Comparison of ENCODE assay signal across 8 mouse cellular contexts in genomic region chr5:145205041-145205440, GRCm38 (mm10). TPM values are rescaled to one million over a fixed set of nuclear protein-coding genes. Genes with fewer than 3 reads are reported as not detected.
A peak's percentile ranks its signal among the peaks of the same experiment; 100 is the strongest.
DNase-seq lines count a peak whose midpoint lies in the region; ATAC-seq lines count a peak whose summit lies in the region.

No protein-coding gene starts in this region.

- H3K9me3 ChIP-seq in heart, embryonic 12.5 days (replicated peaks): peaks cover 3% of the 10 kb centered on the region; the same call in 1 of the 2 replicates
- no peaks in the 10 kb centered on the region for H3K9me3 ChIP-seq in hindbrain, embryonic 14.5 days (ENCODE audit: control insufficient read depth, low read length)
- H3K9me3 ChIP-seq in midbrain, embryonic 11.5 days (ENCODE audit: control insufficient read depth, low read length): no peaks in the 10 kb centered on the region

- peaks cover 25% of the 10 kb centered on the region for H3K36me3 ChIP-seq in heart, embryonic 12.5 days
- H3K36me3 ChIP-seq in hindbrain, embryonic 14.5 days (replicated peaks; ENCODE audit: control insufficient read depth, insufficient read depth): peaks cover 13% of the 10 kb centered on the region
- no peaks in the 10 kb centered on the region for H3K36me3 ChIP-seq in midbrain, embryonic 11.5 days (ENCODE audit: control insufficient read depth, insufficient read depth, low read length)

- 4% methylated on average over 9 of the region's 9 CpGs for WGBS in heart, embryonic 12.5 days
- 24% methylated on average over 9 of the region's 9 CpGs for WGBS in hindbrain, embryonic 14.5 days
- WGBS in midbrain, embryonic 11.5 days: 26% methylated on average over 9 of the region's 9 CpGs

- H3K27me3 ChIP-seq in heart, embryonic 12.5 days (replicated peaks): no peaks in the 10 kb centered on the region
- no peaks in the 10 kb centered on the region for H3K27me3 ChIP-seq in hindbrain, embryonic 14.5 days (ENCODE audit: control insufficient read depth, insufficient read depth, low read length)
- no peaks in the 10 kb centered on the region for H3K27me3 ChIP-seq in midbrain, embryonic 11.5 days (ENCODE audit: control insufficient read depth, insufficient read depth, low read length)

- intact Hi-C loops in heart, postnatal 36 days (cut with DNase I): loop anchor here (2.0 kb wide), 1 partner anchor 26 kb away; the partner anchor contains the start of gene Zfp655

- H3K4me2 ChIP-seq in heart, embryonic 12.5 days: peak overlapping the region; percentile 72
- peak overlapping the region; percentile 66 for H3K4me2 ChIP-seq in hindbrain, embryonic 14.5 days (replicated peaks)
- peak overlapping the region; percentile 49 for H3K4me2 ChIP-seq in midbrain, embryonic 11.5 days

- H3K27ac ChIP-seq in heart, embryonic 12.5 days (ENCODE audit: poor library complexity, severe bottlenecking): peak overlapping the region; percentile 77
- H3K27ac ChIP-seq in hindbrain, embryonic 14.5 days: no peak overlapping the region
- H3K27ac ChIP-seq in midbrain, embryonic 11.5 days (ENCODE audit: low read depth, low read length): no peak overlapping the region

- no peak for DNase-seq in heart, postnatal 36 days
- DNase-seq in ZHBTc4 (ENCODE audit: low read depth, low spot score): peak; percentile 51
- DNase-seq in hindbrain, embryonic 14.5 days (ENCODE audit: low spot score): no peak
- DNase-seq in midbrain, embryonic 11.5 days (ENCODE audit: low spot score, missing footprints): no peak
- no peak for DNase-seq in spleen, adult 12 weeks (ENCODE audit: low spot score)
- no peak for DNase-seq in yolk sac, embryonic 10.5 days (ENCODE audit: low spot score)
- DNase-seq in T-cell, adult 2 months (ENCODE audit: low spot score): no peak

- peaks cover 21% of the 10 kb centered on the region for H3K4me1 ChIP-seq in heart, embryonic 12.5 days (replicated peaks)
- peaks cover 24% of the 10 kb centered on the region for H3K4me1 ChIP-seq in hindbrain, embryonic 14.5 days (replicated peaks; ENCODE audit: control insufficient read depth, insufficient read depth, low read length)
- peaks cover 14% of the 10 kb centered on the region for H3K4me1 ChIP-seq in midbrain, embryonic 11.5 days (ENCODE audit: control insufficient read depth, insufficient read depth, low read length)

- peak overlapping the region; percentile 65 for H3K9ac ChIP-seq in heart, embryonic 12.5 days
- H3K9ac ChIP-seq in hindbrain, embryonic 14.5 days: peak overlapping the region; percentile 58
- H3K9ac ChIP-seq in midbrain, embryonic 11.5 days (ENCODE audit: low read length): no peak overlapping the region; the same call in 1 of the 2 replicates

- H3K4me3 ChIP-seq in heart, embryonic 12.5 days: peak overlapping the region; percentile 58
- H3K4me3 ChIP-seq in hindbrain, embryonic 14.5 days (replicated peaks; ENCODE audit: low read length): peak overlapping the region; percentile 51
- H3K4me3 ChIP-seq in midbrain, embryonic 11.5 days (ENCODE audit: low read depth, low read length): peak overlapping the region; percentile 58

- no peak for ATAC-seq in heart, embryonic 12.5 days (ENCODE audit: insufficient number of reproducible peaks, low FRiP score)
- ATAC-seq in hindbrain, embryonic 14.5 days (ENCODE audit: low FRiP score): no peak
- no peak for ATAC-seq in midbrain, embryonic 11.5 days (ENCODE audit: low FRiP score)

RNA-seq across cellular contexts. Expression of gene Zkscan5, which starts 0.7 kb away (rescaled TPM):
- 10.7 and 11.5 TPM in 2 replicates for polyA plus RNA-seq in heart, embryonic 12.5 days (2016; fragmentation: Nextera tagmentation; extraction: Ambion mirVana)
- 10 to 100 TPM in 1 of 2 experiments, 1 to 10 TPM in 1; 9.5 to 10.1 TPM for total RNA-seq in heart, postnatal 36 days (2021)
- 12.0 and 15.6 TPM in 2 replicates for polyA plus RNA-seq in hindbrain, embryonic 14.5 days (2014; fragmentation: Nextera tagmentation; extraction: Ambion mirVana)
- polyA plus RNA-seq in midbrain, embryonic 11.5 days (2014; fragmentation: Nextera tagmentation; extraction: Ambion mirVana): 20.4 and 20.6 TPM in 2 replicates

RNA-seq across cellular contexts. Expression of gene Zkscan14, which starts 3.4 kb away (rescaled TPM):
- polyA plus RNA-seq in heart, embryonic 12.5 days (2016; fragmentation: Nextera tagmentation; extraction: Ambion mirVana): 6.5 and 6.6 TPM in 2 replicates
- 1 to 10 TPM; 6.5 to 8.5 TPM for total RNA-seq in heart, postnatal 36 days (2021)
- 12.3 and 13.9 TPM in 2 replicates for polyA plus RNA-seq in hindbrain, embryonic 14.5 days (2014; fragmentation: Nextera tagmentation; extraction: Ambion mirVana)
- polyA plus RNA-seq in midbrain, embryonic 11.5 days (2014; fragmentation: Nextera tagmentation; extraction: Ambion mirVana): 8.8 and 9.6 TPM in 2 replicates

RNA-seq across cellular contexts. Expression of gene Atp5j2, which starts 13.2 kb away (rescaled TPM):
- polyA plus RNA-seq in heart, embryonic 12.5 days (2016; fragmentation: Nextera tagmentation; extraction: Ambion mirVana): 997 and 1,021 TPM in 2 replicates
- total RNA-seq in heart, postnatal 36 days (2021): 1,000 to 10,000 TPM; 1,102 to 1,127 TPM
- 561 and 664 TPM in 2 replicates for polyA plus RNA-seq in hindbrain, embryonic 14.5 days (2014; fragmentation: Nextera tagmentation; extraction: Ambion mirVana)
- 487 and 540 TPM in 2 replicates for polyA plus RNA-seq in midbrain, embryonic 11.5 days (2014; fragmentation: Nextera tagmentation; extraction: Ambion mirVana)

RNA-seq across cellular contexts. Expression of gene Zfp655, which starts 26.5 kb away (rescaled TPM):
- polyA plus RNA-seq in heart, embryonic 12.5 days (2016; fragmentation: Nextera tagmentation; extraction: Ambion mirVana): 32.7 and 35.2 TPM in 2 replicates
- 10 to 100 TPM; 27.7 to 31.3 TPM for total RNA-seq in heart, postnatal 36 days (2021)
- 40.1 and 42.0 TPM in 2 replicates for polyA plus RNA-seq in hindbrain, embryonic 14.5 days (2014; fragmentation: Nextera tagmentation; extraction: Ambion mirVana)
- polyA plus RNA-seq in midbrain, embryonic 11.5 days (2014; fragmentation: Nextera tagmentation; extraction: Ambion mirVana): 43.2 and 48.9 TPM in 2 replicates

RNA-seq across cellular contexts. Expression of gene Cpsf4, which starts 38.0 kb away (rescaled TPM):
- polyA plus RNA-seq in heart, embryonic 12.5 days (2016; fragmentation: Nextera tagmentation; extraction: Ambion mirVana): 31.4 and 31.9 TPM in 2 replicates
- total RNA-seq in heart, postnatal 36 days (2021): 10 to 100 TPM; 11.4 to 11.7 TPM
- polyA plus RNA-seq in hindbrain, embryonic 14.5 days (2014; fragmentation: Nextera tagmentation; extraction: Ambion mirVana): 27.7 and 29.3 TPM in 2 replicates
- 31.7 and 35.9 TPM in 2 replicates for polyA plus RNA-seq in midbrain, embryonic 11.5 days (2014; fragmentation: Nextera tagmentation; extraction: Ambion mirVana)
